Mouse (Mus musculus) lung, postnatal 0 days (tissue): ENCODE measurements at regions not wholly inside any gene's neighbourhood (a gene's known extent, or its start where the extent isn't known, plus 50 kb on each side); places are given as distances from the start of the nearest gene placed in this dataset.

Experiments
- ATAC-seq: fragments of 200-750 bp; cut with Nextera tagmentation; 2 replicates; pipeline ENCODE4 v1.8.0; 2017; ENCODE audit warnings: moderate library complexity
- DNase-seq: peaks from one replicate; pipeline ENCODE4 v3.0.0-alpha.2; 2016; ENCODE audit warnings: low spot score
- H3K27ac ChIP-seq: fragments of 300-500 bp; sonication (generic); 2 replicates; pipeline ENCODE4 v1.5.1; 2014; ENCODE audit warnings: antibody characterized with exemption, mild to moderate bottlenecking, low read length, mixed read lengths
- H3K27me3 ChIP-seq: fragments of 300-500 bp; sonication (generic); replicated peaks from 2 replicates; pipeline ENCODE4 v1.6.1; 2014; ENCODE audit warnings: low read length, mixed read lengths; ENCODE audit not compliant: insufficient read depth
- H3K36me3 ChIP-seq: fragments of 300-500 bp; sonication (generic); 2 replicates; pipeline ENCODE4 v1.6.1; 2014; ENCODE audit warnings: low read length, mixed read lengths; ENCODE audit not compliant: insufficient read depth
- H3K4me1 ChIP-seq: fragments of 300-500 bp; sonication (generic); 2 replicates; pipeline ENCODE4 v1.6.1; 2014; ENCODE audit warnings: antibody characterized with exemption, low read depth, low read length, mixed read lengths; ENCODE audit not compliant: insufficient read depth
- H3K4me2 ChIP-seq: fragments of 300-500 bp; sonication (generic); replicated peaks from 2 replicates; pipeline ENCODE4 v1.6.1; 2014; ENCODE audit warnings: low read depth, mild to moderate bottlenecking, low read length, moderate library complexity, mixed read lengths
- H3K4me3 ChIP-seq: fragments of 300-500 bp; sonication (generic); 2 replicates; pipeline ENCODE4 v1.5.1; 2014; ENCODE audit warnings: low read depth, low read length
- H3K9ac ChIP-seq: fragments of 300-500 bp; sonication (generic); replicated peaks from 2 replicates; pipeline ENCODE4 v1.6.1; 2014; ENCODE audit warnings: low read depth, mild to moderate bottlenecking
- H3K9me3 ChIP-seq: fragments of 300-500 bp; sonication (generic); 2 replicates; pipeline ENCODE4 v1.6.1; 2016; ENCODE audit warnings: low read length, mixed read lengths
- CTCF ChIP-seq: IDR thresholded peaks from 2 replicates; pipeline ENCODE4 v1.5.1; 2016; ENCODE audit warnings: antibody characterized with exemption, mild to moderate bottlenecking
- EP300 ChIP-seq: IDR thresholded peaks from 2 replicates; pipeline ENCODE4 v1.6.1; 2016; ENCODE audit warnings: antibody characterized with exemption, mild to moderate bottlenecking, control low read depth
- WGBS: fragments of 180-500 bp; shearing (Covaris S2); extraction: QIAGEN DNeasy Blood & Tissue Kit; methylation state at CpG from one replicate; pipeline ENCODE4 v1.1.7; 2014; 5-methylcytosine and 5-hydroxymethylcytosine counted together

- H3K4me3 ChIP-seq: no peak overlapping the region
- no peak overlapping the region for H3K4me2 ChIP-seq
- no peaks in the 10 kb centered on the region for H3K4me1 ChIP-seq
- H3K27me3 ChIP-seq: no peaks in the 10 kb centered on the region
- no peak overlapping the region for H3K9ac ChIP-seq
- 81% methylated on average over 14 of the region's 14 CpGs for WGBS
- DNase-seq (no peak), ATAC-seq (no peak)
- TF ChIP-seq EP300 (no peak), CTCF (no peak)
- H3K36me3 ChIP-seq: no peaks in the 10 kb centered on the region
- H3K27ac ChIP-seq: no peak overlapping the region
- H3K9me3 ChIP-seq: no peaks in the 10 kb centered on the region
Measured at GRCm38 (mm10) chr6:143377121-143377520, 210.1 kb downstream of the Etnk1 start.

GRCm38 (mm10) chr6:143378126-143378525 is 211.1 kb downstream of the Etnk1 start:
- no peaks in the 10 kb centered on the region for H3K4me1 ChIP-seq
- ATAC-seq: no peak
- no peaks in the 10 kb centered on the region for H3K27me3 ChIP-seq
- DNase-seq: no peak
- H3K36me3 ChIP-seq: no peaks in the 10 kb centered on the region
- no peak overlapping the region for H3K9ac ChIP-seq
- no peak overlapping the region for H3K4me3 ChIP-seq
- no peak overlapping the region for H3K27ac ChIP-seq
- no peak for TF ChIP-seq CTCF
- TF ChIP-seq EP300: no peak
- H3K4me2 ChIP-seq: no peak overlapping the region
- H3K9me3 ChIP-seq: no peaks in the 10 kb centered on the region
- 92% methylated on average over 9 of the region's 9 CpGs for WGBS

GRCm38 (mm10) chr6:143380490-143380889 is 213.5 kb downstream of the Etnk1 start:
- no peak overlapping the region for H3K4me3 ChIP-seq
- H3K4me2 ChIP-seq: no peak overlapping the region
- no peaks in the 10 kb centered on the region for H3K9me3 ChIP-seq
- no peaks in the 10 kb centered on the region for H3K27me3 ChIP-seq
- H3K27ac ChIP-seq: no peak overlapping the region
- no peaks in the 10 kb centered on the region for H3K4me1 ChIP-seq
- no peak for ATAC-seq
- H3K9ac ChIP-seq: no peak overlapping the region
- DNase-seq: no peak
- WGBS: 91% methylated on average over 3 of the region's 3 CpGs
- TF ChIP-seq EP300 (no peak), CTCF (no peak)
- no peaks in the 10 kb centered on the region for H3K36me3 ChIP-seq

- WGBS: 84% methylated on average over 16 of the region's 16 CpGs
- no peaks in the 10 kb centered on the region for H3K9me3 ChIP-seq
- peak; percentile 25; the same call in 1 of the 2 replicates for ATAC-seq
- DNase-seq: peak; percentile 41
- no peaks in the 10 kb centered on the region for H3K36me3 ChIP-seq
- H3K4me3 ChIP-seq: no peak overlapping the region
- H3K27ac ChIP-seq: no peak overlapping the region
- no peaks in the 10 kb centered on the region for H3K4me1 ChIP-seq
- H3K9ac ChIP-seq: no peak overlapping the region
- TF ChIP-seq EP300: no peak
- TF ChIP-seq CTCF: no peak
- H3K4me2 ChIP-seq: no peak overlapping the region
- H3K27me3 ChIP-seq: no peaks in the 10 kb centered on the region
Measured at GRCm38 (mm10) chr6:143386597-143387450, 219.8 kb downstream of the Etnk1 start.

- H3K27ac ChIP-seq: no peak overlapping the region
- no peaks in the 10 kb centered on the region for H3K27me3 ChIP-seq
- no peaks in the 10 kb centered on the region for H3K36me3 ChIP-seq
- H3K4me1 ChIP-seq: no peaks in the 10 kb centered on the region
- H3K9me3 ChIP-seq: no peaks in the 10 kb centered on the region
- ATAC-seq (0 out of 2 replicates have a peak, but pooled peaks have one; percentile 16), DNase-seq (peak; percentile 22)
- TF ChIP-seq CTCF: no peak
- no peak for TF ChIP-seq EP300
- H3K4me2 ChIP-seq: no peak overlapping the region
- no peak overlapping the region for H3K4me3 ChIP-seq
- 44% methylated on average over 10 of the region's 10 CpGs for WGBS
- no peak overlapping the region for H3K9ac ChIP-seq
Measured at GRCm38 (mm10) chr6:143393543-143394207, 226.7 kb downstream of the Etnk1 start.

GRCm38 (mm10) chr6:143394377-143394776 is 227.4 kb downstream of the Etnk1 start:
- H3K4me1 ChIP-seq: no peaks in the 10 kb centered on the region
- no peak overlapping the region for H3K4me3 ChIP-seq
- H3K9ac ChIP-seq: no peak overlapping the region
- TF ChIP-seq CTCF (no peak), EP300 (no peak)
- no peaks in the 10 kb centered on the region for H3K9me3 ChIP-seq
- DNase-seq: no peak
- H3K27ac ChIP-seq: no peak overlapping the region
- WGBS: 67% methylated on average over 15 of the region's 15 CpGs
- no peak overlapping the region for H3K4me2 ChIP-seq
- ATAC-seq: no peak
- no peaks in the 10 kb centered on the region for H3K36me3 ChIP-seq
- H3K27me3 ChIP-seq: no peaks in the 10 kb centered on the region
